14 mouse cellular contexts compared by ENCODE assay signal in the genomic region with DNA sequence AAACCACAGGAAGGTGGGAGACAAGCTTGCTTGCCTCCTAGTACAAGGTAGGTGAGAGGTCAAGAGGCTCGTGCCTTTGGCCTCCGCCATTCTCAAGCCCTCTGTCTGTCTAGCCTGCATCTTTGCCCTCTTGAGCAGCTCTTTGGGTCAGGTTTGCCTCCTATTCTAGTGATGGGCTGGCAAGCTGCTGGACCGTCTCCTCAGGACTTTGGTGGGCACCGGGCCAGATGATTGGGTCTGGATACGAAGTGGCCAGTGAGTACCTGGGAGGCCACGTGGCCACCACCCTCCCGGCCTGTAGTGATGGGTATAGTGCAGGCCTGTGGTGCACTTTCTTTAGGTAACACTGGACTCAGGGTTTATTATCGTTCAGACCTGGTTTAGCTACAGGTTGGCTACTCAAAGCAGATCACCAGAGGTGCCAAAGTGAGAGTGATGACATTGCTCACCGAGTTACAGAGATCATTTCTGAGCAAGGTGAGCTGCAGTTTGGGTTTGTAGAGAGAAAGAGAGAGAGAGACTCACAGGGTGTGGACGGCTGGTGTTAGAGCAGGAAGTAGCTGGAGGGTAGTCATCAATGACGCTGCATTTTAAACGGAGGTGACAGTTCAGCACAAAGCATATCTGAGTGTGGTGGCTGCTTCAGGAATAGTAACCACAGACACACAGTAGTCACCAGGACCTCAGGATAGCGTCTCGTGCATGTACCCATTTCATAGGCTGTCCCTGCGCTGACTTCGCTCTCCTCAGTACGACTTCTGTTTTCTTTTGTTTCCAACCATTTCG.
DNase-seq lines count a peak whose midpoint lies in the region; ATAC-seq and TF ChIP-seq lines count a peak whose summit lies in the region.
"Had no signal": no experiment of that assay in that cellular context is flagged by ENCODE, and none has a peak within 500 bp of the region (broad histone marks: within the 10 kb centered on the region; RNA-seq: fewer than 3 reads in every experiment).

No protein-coding gene starts in this region.

- no peak overlapping the region for H3K4me2 ChIP-seq in limb, embryonic 12.5 days
- no peak overlapping the region for H3K4me2 ChIP-seq in liver, embryonic 13.5 days
- no peak overlapping the region for H3K4me2 ChIP-seq in neural tube, embryonic 15.5 days
- no peak overlapping the region for H3K4me2 ChIP-seq in hindbrain, postnatal 0 days (ENCODE audit: low read depth, low read length)
- H3K4me2 ChIP-seq: hindbrain, embryonic 15.5 days; midbrain, embryonic 13.5 days had no signal

- no peaks in the 10 kb centered on the region for H3K9me3 ChIP-seq in limb, embryonic 12.5 days
- no peaks in the 10 kb centered on the region for H3K9me3 ChIP-seq in limb, embryonic 10.5 days (replicated peaks)
- no peaks in the 10 kb centered on the region for H3K9me3 ChIP-seq in liver, embryonic 13.5 days (replicated peaks)
- H3K9me3 ChIP-seq in neural tube, embryonic 15.5 days (replicated peaks): no peaks in the 10 kb centered on the region
- no peaks in the 10 kb centered on the region for H3K9me3 ChIP-seq in hindbrain, postnatal 0 days (ENCODE audit: low read length)
- H3K9me3 ChIP-seq: hindbrain, embryonic 15.5 days; midbrain, embryonic 13.5 days had no signal

- no peaks in the 10 kb centered on the region for H3K27me3 ChIP-seq in limb, embryonic 12.5 days
- no peaks in the 10 kb centered on the region for H3K27me3 ChIP-seq in limb, embryonic 10.5 days (ENCODE audit: low read depth, poor library complexity, severe bottlenecking)
- H3K27me3 ChIP-seq in liver, embryonic 13.5 days: no peaks in the 10 kb centered on the region
- no peaks in the 10 kb centered on the region for H3K27me3 ChIP-seq in neural tube, embryonic 15.5 days (replicated peaks)
- H3K27me3 ChIP-seq in hindbrain, postnatal 0 days (ENCODE audit: insufficient read depth, low read length): no peaks in the 10 kb centered on the region
- H3K27me3 ChIP-seq: hindbrain, embryonic 15.5 days; Patski had no signal

- no peak overlapping the region for H3K9ac ChIP-seq in limb, embryonic 12.5 days (replicated peaks)
- no peak overlapping the region for H3K9ac ChIP-seq in liver, embryonic 13.5 days
- H3K9ac ChIP-seq in neural tube, embryonic 15.5 days (replicated peaks): no peak overlapping the region
- H3K9ac ChIP-seq in hindbrain, postnatal 0 days (replicated peaks; ENCODE audit: low read length): no peak overlapping the region
- H3K9ac ChIP-seq: hindbrain, embryonic 15.5 days; midbrain, embryonic 13.5 days had no signal

- 0 out of 2 replicates have a peak, but pooled peaks cover 4% of the 10 kb centered on the region for H3K4me1 ChIP-seq in limb, embryonic 12.5 days (replicated peaks)
- 0 out of 2 replicates have a peak, but pooled peaks cover 3% of the 10 kb centered on the region for H3K4me1 ChIP-seq in limb, embryonic 10.5 days
- peaks cover 12% of the 10 kb centered on the region for H3K4me1 ChIP-seq in liver, embryonic 13.5 days (replicated peaks)
- H3K4me1 ChIP-seq in neural tube, embryonic 15.5 days: no peaks in the 10 kb centered on the region
- 0 out of 2 replicates have a peak, but pooled peaks cover 3% of the 10 kb centered on the region for H3K4me1 ChIP-seq in hindbrain, postnatal 0 days (ENCODE audit: insufficient read depth, low read length)
- H3K4me1 ChIP-seq: hindbrain, embryonic 15.5 days had no signal

- no peak for DNase-seq in limb, embryonic 10.5 days (ENCODE audit: low spot score)
- DNase-seq in cerebellum, adult 8-10 months: peak; percentile 46
- no peak for DNase-seq in liver, embryonic 13.5 days
- no peak for DNase-seq in right cerebral cortex, adult 2 months (ENCODE audit: low spot score in 2 of 2)
- no peak for DNase-seq in hindbrain, postnatal 0 days (ENCODE audit: low spot score)
- DNase-seq: kidney, adult 8-10 months; layer of hippocampus, adult 9-11 months; thymus, adult 2 months had no signal

- no peak for TF ChIP-seq CTCF in hindbrain, postnatal 0 days (IDR thresholded peaks at IDR 0.05; ENCODE audit: low read depth)

- H3K4me3 ChIP-seq in limb, embryonic 12.5 days (replicated peaks): no peak overlapping the region
- H3K4me3 ChIP-seq in limb, embryonic 10.5 days: no peak overlapping the region
- no peak overlapping the region for H3K4me3 ChIP-seq in liver, embryonic 13.5 days (replicated peaks)
- H3K4me3 ChIP-seq in neural tube, embryonic 15.5 days (replicated peaks): no peak overlapping the region
- H3K4me3 ChIP-seq in hindbrain, postnatal 0 days (ENCODE audit: low read length): no peak overlapping the region
- H3K4me3 ChIP-seq: hindbrain, embryonic 15.5 days; midbrain, embryonic 13.5 days had no signal

- WGBS in limb, embryonic 12.5 days: 92% methylated on average over 18 of the region's 18 CpGs
- 92% methylated on average over 18 of the region's 18 CpGs for WGBS in limb, embryonic 10.5 days
- WGBS in liver, embryonic 13.5 days (ENCODE audit: insufficient replicate concordance): 48% methylated on average over 18 of the region's 18 CpGs
- WGBS in neural tube, embryonic 15.5 days: 96% methylated on average over 18 of the region's 18 CpGs
- WGBS in hindbrain, postnatal 0 days: 93% methylated on average over 18 of the region's 18 CpGs

- no peak overlapping the region for H3K27ac ChIP-seq in limb, embryonic 12.5 days
- H3K27ac ChIP-seq in limb, embryonic 10.5 days: no peak overlapping the region
- H3K27ac ChIP-seq in liver, embryonic 13.5 days: no peak overlapping the region
- no peak overlapping the region for H3K27ac ChIP-seq in neural tube, embryonic 15.5 days (replicated peaks)
- H3K27ac ChIP-seq in hindbrain, postnatal 0 days: no peak overlapping the region
- H3K27ac ChIP-seq: hindbrain, embryonic 15.5 days; midbrain, embryonic 13.5 days had no signal

- H3K36me3 ChIP-seq in limb, embryonic 12.5 days: peaks cover 82% of the 10 kb centered on the region
- peaks cover 100% of the 10 kb centered on the region for H3K36me3 ChIP-seq in limb, embryonic 10.5 days
- peaks cover 5% of the 10 kb centered on the region; the same call in 1 of the 2 replicates for H3K36me3 ChIP-seq in liver, embryonic 13.5 days
- no peaks in the 10 kb centered on the region for H3K36me3 ChIP-seq in neural tube, embryonic 15.5 days
- H3K36me3 ChIP-seq in hindbrain, postnatal 0 days (ENCODE audit: insufficient read depth, low read length): no peaks in the 10 kb centered on the region
- H3K36me3 ChIP-seq: hindbrain, embryonic 15.5 days; midbrain, embryonic 13.5 days had no signal

- peak; percentile 40; the same call in 1 of the 2 replicates for ATAC-seq in limb, embryonic 12.5 days (ENCODE audit: insufficient number of reproducible peaks, insufficient read depth, low FRiP score, low TSS enrichment, low read depth)
- peak; percentile 64 for ATAC-seq in liver, embryonic 13.5 days (ENCODE audit: low read depth)
- no peak for ATAC-seq in neural tube, embryonic 15.5 days (ENCODE audit: low FRiP score)
- no peak for ATAC-seq in hindbrain, postnatal 0 days
- ATAC-seq: CD4-positive, CD25-positive, alpha-beta regulatory T cell, adult 4 months; Patski had no signal

Comparison
In these comparisons a context has a peak if more than half of its experiments do, and no peak if none do; other contexts are left out.
1. ATAC-seq: peak in limb, embryonic 12.5 days (single experiment) and liver, embryonic 13.5 days (single experiment); none in neural tube, embryonic 15.5 days (single experiment) and hindbrain, postnatal 0 days (single experiment).